Mouse (Mus musculus) gastrocnemius, adult 18-20 months (tissue): Measurements from ENCODE around the gene Pde1b. TPM values are rescaled to one million over a fixed set of nuclear protein-coding genes. Genes with fewer than 3 reads are reported as not detected.

Source experiments
- DNase-seq: peaks from one replicate; pipeline ENCODE4 v3.0.0; 2021; ENCODE audit warnings: low spot score
- total RNA-seq, 2 experiments: library from RNA; stranded (reverse); gene quantifications; 2 replicates each; pipeline ENCODE4 v1.2.3; 2021

Pde1b gene
- total RNA-seq, 2 experiments from 2014 or later: 0.30 to 0.81 TPM

DNA sequence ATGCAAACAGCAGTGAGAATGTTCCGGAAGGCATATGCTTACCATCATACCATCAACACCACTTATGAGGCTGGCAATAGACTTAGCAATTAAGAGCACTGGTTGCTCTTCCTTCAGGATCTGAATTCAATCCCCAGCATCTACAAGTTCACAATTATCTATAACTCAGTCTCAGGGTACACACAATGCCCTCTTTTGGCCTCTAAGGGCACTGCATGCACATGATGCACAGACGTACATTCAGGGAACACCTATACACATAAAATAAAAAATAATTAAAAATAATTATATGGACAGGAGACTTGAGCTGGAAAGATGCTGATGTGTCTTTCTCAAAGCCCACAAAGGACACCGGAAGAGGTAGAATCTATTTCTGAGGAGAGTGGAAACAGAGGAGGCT, 45.1 kb downstream of the Pde1b start:
- DNase-seq: no peak

- DNase-seq: no peak
Observed at GRCm38 (mm10) chr15:103549475-103549874, 46.6 kb downstream of the Pde1b start.

- DNase-seq: no peak
Observed at GRCm38 (mm10) chr15:103551053-103551452, 48.2 kb downstream of the Pde1b start.

DNA sequence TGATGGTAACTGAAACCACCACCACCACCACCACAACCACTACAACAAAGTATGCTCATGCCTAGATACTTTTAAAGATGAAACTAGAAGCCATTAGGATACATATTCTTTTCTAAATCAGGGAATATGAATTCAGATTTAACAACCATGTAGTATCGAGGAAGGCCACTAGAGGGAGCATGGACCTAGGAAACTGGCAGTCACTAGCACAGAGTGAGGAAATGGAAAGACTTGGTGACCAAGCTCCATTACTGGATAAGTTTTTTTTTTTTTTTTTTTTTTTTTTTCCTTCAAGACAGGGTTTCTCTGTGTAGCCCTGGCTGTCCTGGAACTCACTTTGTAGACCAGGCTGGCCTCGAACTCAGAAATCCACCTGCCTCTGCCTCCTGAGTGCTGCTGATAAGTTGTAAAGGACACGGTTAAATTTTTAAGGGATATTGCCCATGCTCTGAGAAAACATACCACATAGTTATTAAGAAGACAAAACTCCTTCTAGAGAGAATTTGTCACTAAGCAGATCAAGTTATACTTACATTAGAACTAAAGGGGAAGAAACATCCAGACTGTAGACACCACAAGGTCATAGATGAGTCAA, 49.4 kb downstream of the Pde1b start:
- DNase-seq: peak; percentile 55

- DNase-seq: no peak
Observed at GRCm38 (mm10) chr15:103564981-103565380, 62.1 kb downstream of the Pde1b start, which contains the start of gene Glycam1. Glycam1 (minus strand) TSS chr15:103565081.

Other genes starting within 250 kb of the Pde1b start
- gene Nfe2, start 244.6 kb upstream of the Pde1b start, total RNA-seq: not detected
- 10 to 100 TPM; 35.8 to 37.3 TPM for gene Copz1, start 230.3 kb upstream of the Pde1b start, total RNA-seq
- not detected for gene Gpr84, start 192.4 kb upstream of the Pde1b start, total RNA-seq
- 10 to 100 TPM in 1 of 2 experiments, 1 to 10 TPM in 1; 7.9 to 32.1 TPM for gene Zfp385a, start 162.9 kb upstream of the Pde1b start, total RNA-seq
- 1 to 10 TPM; 6.5 to 9.1 TPM for gene Itga5, start 136.3 kb upstream of the Pde1b start, total RNA-seq
- gene Gtsf1, start 72.6 kb upstream of the Pde1b start, total RNA-seq: not detected
- gene Gtsf2, start 54.6 kb upstream of the Pde1b start, total RNA-seq: not detected
- under 1 TPM; 0.71 to 0.90 TPM for gene Nckap1l, start 49.2 kb upstream of the Pde1b start, total RNA-seq
- gene Ppp1r1a, start 35.0 kb downstream of the Pde1b start, total RNA-seq: 100 to 1,000 TPM in 1 of 2 experiments, 10 to 100 TPM in 1; 92.3 to 143 TPM
- not detected for gene Glycam1, start 62.0 kb downstream of the Pde1b start, total RNA-seq